Mouse (Mus musculus) right cerebral cortex, postnatal 4 days (tissue): ENCODE measurements around the gene Acvr1b.

Experiments
- DNase-seq: peaks from one replicate; pipeline ENCODE4 v3.0.0-alpha.2; 2022

The Acvr1b gene

GRCm38 (mm10) chr15:101147115-101147909 lies 26.6 kb upstream of the Acvr1b start:
- no peak for DNase-seq

GRCm38 (mm10) chr15:101147910-101148273 lies 26.0 kb upstream of the Acvr1b start:
- no peak for DNase-seq

- no peak for DNase-seq
Measured at GRCm38 (mm10) chr15:101148604-101149003, 25.3 kb upstream of the Acvr1b start.

GRCm38 (mm10) chr15:101151409-101152261 lies 22.2 kb upstream of the Acvr1b start:
- no peak for DNase-seq

GRCm38 (mm10) chr15:101154700-101155616 lies 18.9 kb upstream of the Acvr1b start:
- DNase-seq = no peak

- no peak for DNase-seq
Measured at GRCm38 (mm10) chr15:101160128-101160527, 13.7 kb upstream of the Acvr1b start.

GRCm38 (mm10) chr15:101160591-101160990 lies 13.3 kb upstream of the Acvr1b start:
- DNase-seq = peak; percentile 85

GRCm38 (mm10) chr15:101161534-101161933 lies 12.3 kb upstream of the Acvr1b start:
- DNase-seq = no peak

- peak; percentile 55 for DNase-seq
Measured at GRCm38 (mm10) chr15:101163056-101163458, 10.8 kb upstream of the Acvr1b start.

GRCm38 (mm10) chr15:101163854-101164253 lies 10.0 kb upstream of the Acvr1b start:
- DNase-seq = no peak

GRCm38 (mm10) chr15:101164291-101164690 lies 9.6 kb upstream of the Acvr1b start:
- no peak for DNase-seq

GRCm38 (mm10) chr15:101165658-101166437 lies 8.0 kb upstream of the Acvr1b start:
- no peak for DNase-seq

- no peak for DNase-seq
Measured at GRCm38 (mm10) chr15:101167553-101167952, 6.3 kb upstream of the Acvr1b start.

- DNase-seq = no peak
Measured at GRCm38 (mm10) chr15:101169910-101170309, 4.0 kb upstream of the Acvr1b start.

- DNase-seq = no peak
Measured at GRCm38 (mm10) chr15:101170413-101170980, 3.4 kb upstream of the Acvr1b start.

GRCm38 (mm10) chr15:101171272-101171671 lies 2.6 kb upstream of the Acvr1b start:
- no peak for DNase-seq

GRCm38 (mm10) chr15:101172016-101172415 lies 1.9 kb upstream of the Acvr1b start:
- DNase-seq = no peak

GRCm38 (mm10) chr15:101174294-101175130 lies 645 bp downstream of the Acvr1b start:
- DNase-seq = peak; percentile 39

GRCm38 (mm10) chr15:101175131-101175460 lies 1.2 kb downstream of the Acvr1b start:
- no peak for DNase-seq

GRCm38 (mm10) chr15:101175613-101176283 lies 1.9 kb downstream of the Acvr1b start:
- no peak for DNase-seq
